Mouse (Mus musculus) thymus, adult 2 months (tissue): ENCODE measurements around the gene Gm49333. TPM values are rescaled to one million over a fixed set of nuclear protein-coding genes. Genes with fewer than 3 reads are reported as not detected.

ENCODE experiments used
- DNase-seq: peaks from one replicate; pipeline ENCODE4 v3.0.0; 2021
- H3K27ac ChIP-seq: fragments of 200-500 bp; 2 replicates; pipeline ENCODE4 v1.5.1; 2012; ENCODE audit warnings: low read length, control low read depth; ENCODE audit not compliant: control insufficient read depth, insufficient read depth
- H3K27me3 ChIP-seq: fragments of 200-500 bp; 2 replicates; pipeline ENCODE4 v1.6.1; 2012; ENCODE audit warnings: mild to moderate bottlenecking, low read length, moderate library complexity, mixed read lengths; ENCODE audit not compliant: control insufficient read depth, insufficient read depth
- H3K36me3 ChIP-seq: fragments of 200-500 bp; 2 replicates; pipeline ENCODE4 v1.6.1; 2012; ENCODE audit warnings: mild to moderate bottlenecking, low read length, moderate library complexity; ENCODE audit not compliant: control insufficient read depth, insufficient read depth
- H3K4me1 ChIP-seq: fragments of 200-500 bp; replicated peaks from 2 replicates; pipeline ENCODE4 v1.6.1; 2012; ENCODE audit warnings: low read length; ENCODE audit not compliant: control insufficient read depth, insufficient read depth
- H3K4me3 ChIP-seq: fragments of 200-500 bp; 2 replicates; pipeline ENCODE4 v1.5.1; 2012; ENCODE audit warnings: mild to moderate bottlenecking, low read length, control low read depth, moderate library complexity; ENCODE audit not compliant: control insufficient read depth, insufficient read depth
- CTCF ChIP-seq: fragments of 200-500 bp; IDR thresholded peaks from 2 replicates; pipeline ENCODE4 v1.5.1; 2012; ENCODE audit warnings: mild to moderate bottlenecking, control low read depth, low read length, moderate library complexity, borderline replicate concordance; ENCODE audit not compliant: control insufficient read depth, poor library complexity, insufficient read depth; ENCODE audit errors: extremely low read depth
- POLR2A ChIP-seq: fragments of 200-500 bp; IDR thresholded peaks from 2 replicates; pipeline ENCODE4 v1.6.1; 2012; ENCODE audit warnings: mild to moderate bottlenecking, low read length, control low read depth, moderate library complexity; ENCODE audit not compliant: control insufficient read depth, poor library complexity, insufficient read depth; ENCODE audit errors: extremely low read depth
- WGBS: fragments of 180-500 bp; shearing (Covaris S2); methylation state at CpG from one replicate; pipeline ENCODE4 v1.1.7; 2018; 5-methylcytosine and 5-hydroxymethylcytosine counted together
- polyA plus RNA-seq: library from polyadenylated mRNA; depleted of rRNA; stranded (reverse); fragments of >200 nt; gene quantifications from 2 replicates; pipeline ENCODE4 v1.2.3, GENCODE M21; 2012

The Gm49333 gene
- polyA plus RNA-seq, 1 experiment, result not detected

- peaks cover 11% of the 10 kb centered on the region; the same call in 1 of the 2 replicates for H3K27me3 ChIP-seq
- DNase-seq, result peak; percentile 7
- TF ChIP-seq POLR2A, result no peak
- no peak for TF ChIP-seq CTCF
- no peak overlapping the region for H3K27ac ChIP-seq
- 8% methylated on average over 82 of the region's 83 CpGs for WGBS
- H3K36me3 ChIP-seq, result no peaks in the 10 kb centered on the region
- peaks cover 24% of the 10 kb centered on the region for H3K4me1 ChIP-seq
- H3K4me3 ChIP-seq, result no peak overlapping the region
Measured at GRCm38 (mm10) chr16:20619541-20620398, 8.4 kb downstream of the Gm49333 start.

- Histone ChIP-seq H3K27ac (no peak overlapping the region), H3K4me3 (no peak overlapping the region), H3K36me3 (no peaks in the 10 kb centered on the region), H3K4me1 (peaks cover 24% of the 10 kb centered on the region), H3K27me3 (peaks cover 11% of the 10 kb centered on the region; the same call in 1 of the 2 replicates)
- WGBS, result 2% methylated on average over 9 of the region's 9 CpGs
- no peak for DNase-seq
- TF ChIP-seq CTCF (no peak), POLR2A (no peak)
Measured at GRCm38 (mm10) chr16:20620399-20620735, 9.0 kb downstream of the Gm49333 start.

GRCm38 (mm10) chr16:20620751-20621190 is 9.4 kb downstream of the Gm49333 start:
- DNase-seq, result peak; percentile 5
- H3K27ac ChIP-seq, result no peak overlapping the region
- H3K4me1 ChIP-seq, result peaks cover 24% of the 10 kb centered on the region
- peaks cover 11% of the 10 kb centered on the region; the same call in 1 of the 2 replicates for H3K27me3 ChIP-seq
- 2% methylated on average over 32 of the region's 32 CpGs for WGBS
- TF ChIP-seq POLR2A, result no peak
- TF ChIP-seq CTCF, result no peak
- peak overlapping the region; percentile 68 for H3K4me3 ChIP-seq
- H3K36me3 ChIP-seq, result no peaks in the 10 kb centered on the region

- H3K27ac ChIP-seq, result no peak within 1 kb of the TSS
- under 1% methylated on average over 91 of the region's 92 CpGs for WGBS
- peak within 1 kb of the TSS; percentile 68 for H3K4me3 ChIP-seq
- peak; percentile 35 for DNase-seq
- H3K27me3 ChIP-seq, result peaks cover 11% of the 10 kb centered on the region; the same call in 1 of the 2 replicates
- H3K4me1 ChIP-seq, result peaks cover 24% of the 10 kb centered on the region
- TF ChIP-seq POLR2A (no peak), CTCF (no peak)
- no peaks in the 10 kb centered on the region for H3K36me3 ChIP-seq
Measured at GRCm38 (mm10) chr16:20621191-20621990, 10.0 kb downstream of the Gm49333 start, which contains the start of gene Camk2n2. TSS of gene Camk2n2 (minus strand) at chr16:20621287.

- Histone ChIP-seq H3K4me1 (peaks cover 24% of the 10 kb centered on the region), H3K4me3 (peak overlapping the region; percentile 68), H3K27ac (no peak overlapping the region), H3K36me3 (no peaks in the 10 kb centered on the region), H3K27me3 (peaks cover 11% of the 10 kb centered on the region; the same call in 1 of the 2 replicates)
- TF ChIP-seq POLR2A, result no peak
- no peak for TF ChIP-seq CTCF
- peak; percentile 17 for DNase-seq
- WGBS, result under 1% methylated on average over 36 of the region's 37 CpGs
Measured at GRCm38 (mm10) chr16:20621991-20622685, 10.7 kb downstream of the Gm49333 start.

- TF ChIP-seq CTCF (no peak), POLR2A (no peak)
- no peak overlapping the region for H3K27ac ChIP-seq
- H3K27me3 ChIP-seq, result peaks cover 11% of the 10 kb centered on the region; the same call in 1 of the 2 replicates
- no peak for DNase-seq
- peaks cover 24% of the 10 kb centered on the region for H3K4me1 ChIP-seq
- WGBS, result 75% methylated on average over 2 of the region's 2 CpGs
- no peak overlapping the region for H3K4me3 ChIP-seq
- H3K36me3 ChIP-seq, result no peaks in the 10 kb centered on the region
Measured at GRCm38 (mm10) chr16:20623211-20623610, 11.8 kb downstream of the Gm49333 start.
